8 mouse cellular contexts compared by ENCODE assay signal in the genomic region with DNA sequence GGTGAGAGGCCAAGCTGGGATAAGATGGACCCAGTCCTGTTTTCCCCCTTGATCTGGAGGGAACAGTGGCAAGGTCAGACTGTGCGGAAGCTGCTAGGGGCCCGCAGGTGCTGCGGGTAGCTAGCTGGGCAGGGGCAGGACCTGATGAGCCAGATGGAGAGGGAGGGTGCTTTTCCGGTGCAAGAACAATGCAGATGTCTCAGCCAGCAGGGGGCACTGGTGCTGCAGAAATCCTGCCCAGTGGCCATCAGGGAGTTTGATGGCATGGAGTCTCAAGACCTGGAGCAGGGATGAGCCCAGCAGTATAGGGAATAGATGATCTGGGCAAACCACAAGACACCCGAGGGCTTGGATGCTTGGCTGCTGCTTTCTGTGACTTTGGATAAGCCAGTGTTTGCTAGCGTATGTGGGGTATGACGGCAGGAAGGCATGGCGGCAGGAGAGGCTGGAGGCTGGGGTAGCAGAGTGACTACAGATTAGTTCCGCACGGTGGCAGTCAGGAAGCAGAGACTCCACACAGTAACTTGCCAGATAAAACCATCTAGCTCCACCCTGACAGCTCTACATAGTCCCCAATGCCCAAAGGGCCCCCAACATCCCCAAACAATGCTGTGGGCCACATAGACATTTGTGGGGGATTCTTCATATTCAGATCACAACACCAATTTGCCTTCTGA. TPM values are rescaled to one million over a fixed set of nuclear protein-coding genes. Genes with fewer than 3 reads are reported as not detected.
DNase-seq lines count a peak whose midpoint lies in the region; ATAC-seq and TF ChIP-seq lines count a peak whose summit lies in the region.

No protein-coding gene starts in this region.

- intact Hi-C loops in heart, postnatal 14 days (cut with DNase I) = no loop called here
- intact Hi-C loops in left cerebral cortex, adult 2 months (cut with DNase I) = no loop called here

- peaks cover 2% of the 10 kb centered on the region; the same call in 1 of the 2 replicates for H3K27me3 ChIP-seq in heart, embryonic 11.5 days (ENCODE audit: control insufficient read depth, insufficient read depth, low read length)
- H3K27me3 ChIP-seq in embryonic facial prominence, embryonic 10.5 days (replicated peaks; ENCODE audit: low read depth, poor library complexity, severe bottlenecking) = peaks cover 12% of the 10 kb centered on the region; the same call in 1 of the 2 replicates
- H3K27me3 ChIP-seq in midbrain, embryonic 14.5 days (ENCODE audit: control insufficient read depth, insufficient read depth, low read length) = no peaks in the 10 kb centered on the region

- peak; percentile 72 for TF ChIP-seq CTCF in left cerebral cortex, adult 2 months (IDR thresholded peaks at IDR 0.05)

- no peaks in the 10 kb centered on the region for H3K9me3 ChIP-seq in heart, embryonic 11.5 days (replicated peaks; ENCODE audit: control insufficient read depth, low read length)
- H3K9me3 ChIP-seq in embryonic facial prominence, embryonic 10.5 days = no peaks in the 10 kb centered on the region
- H3K9me3 ChIP-seq in midbrain, embryonic 14.5 days (ENCODE audit: control insufficient read depth, low read length) = no peaks in the 10 kb centered on the region

- no peak overlapping the region for H3K4me3 ChIP-seq in heart, embryonic 11.5 days (ENCODE audit: low read depth, low read length)
- peak overlapping the region; percentile 30; the same call in 1 of the 2 replicates for H3K4me3 ChIP-seq in embryonic facial prominence, embryonic 10.5 days
- no peak overlapping the region for H3K4me3 ChIP-seq in left cerebral cortex, adult 2 months
- no peak overlapping the region for H3K4me3 ChIP-seq in midbrain, embryonic 14.5 days (replicated peaks; ENCODE audit: low read depth, low read length)

- H3K36me3 ChIP-seq in heart, embryonic 11.5 days (ENCODE audit: control insufficient read depth, insufficient read depth, low read length) = no peaks in the 10 kb centered on the region
- no peaks in the 10 kb centered on the region for H3K36me3 ChIP-seq in embryonic facial prominence, embryonic 10.5 days (replicated peaks)
- no peaks in the 10 kb centered on the region for H3K36me3 ChIP-seq in midbrain, embryonic 14.5 days (ENCODE audit: control insufficient read depth, insufficient read depth, low read length)

- H3K9ac ChIP-seq in heart, embryonic 11.5 days (ENCODE audit: low read depth, low read length) = no peak overlapping the region
- no peak overlapping the region for H3K9ac ChIP-seq in midbrain, embryonic 14.5 days (replicated peaks; ENCODE audit: low read length)

- no peak overlapping the region for H3K27ac ChIP-seq in heart, embryonic 11.5 days (ENCODE audit: low read depth, low read length)
- H3K27ac ChIP-seq in embryonic facial prominence, embryonic 10.5 days (replicated peaks) = no peak overlapping the region
- H3K27ac ChIP-seq in left cerebral cortex, adult 2 months = no peak overlapping the region
- no peak overlapping the region for H3K27ac ChIP-seq in midbrain, embryonic 14.5 days (replicated peaks; ENCODE audit: low read depth, low read length)

- WGBS in heart, embryonic 11.5 days (ENCODE audit: insufficient replicate concordance) = 29% methylated on average over 10 of the region's 10 CpGs
- WGBS in embryonic facial prominence, embryonic 10.5 days = 29% methylated on average over 10 of the region's 10 CpGs
- WGBS in midbrain, embryonic 14.5 days = 14% methylated on average over 10 of the region's 10 CpGs

- H3K4me1 ChIP-seq in heart, embryonic 11.5 days (ENCODE audit: control insufficient read depth, insufficient read depth, low read length) = peaks cover 6% of the 10 kb centered on the region; the same call in 1 of the 2 replicates
- H3K4me1 ChIP-seq in embryonic facial prominence, embryonic 10.5 days = peaks cover 23% of the 10 kb centered on the region
- no peaks in the 10 kb centered on the region for H3K4me1 ChIP-seq in midbrain, embryonic 14.5 days (ENCODE audit: control insufficient read depth, insufficient read depth, low read length)

- no peak for ATAC-seq in heart, embryonic 11.5 days (replicated peaks; ENCODE audit: insufficient number of reproducible peaks, low FRiP score, low TSS enrichment)
- peak; percentile 47; the same call in 1 of the 2 replicates for ATAC-seq in midbrain, embryonic 14.5 days (ENCODE audit: low FRiP score, low TSS enrichment)

- DNase-seq in heart, adult 8-10 months (ENCODE audit: low spot score) = peak; percentile 36
- peak; percentile 79 for DNase-seq in adrenal gland, postnatal 10 days
- DNase-seq in embryonic facial prominence, embryonic 10.5 days (ENCODE audit: low spot score) = peak; percentile 75
- DNase-seq in heart, postnatal 14 days = peak; percentile 58 to 69
- peak; percentile 54 to 72 for DNase-seq in left cerebral cortex, adult 2 months (ENCODE audit: extremely low spot score in 1 of 2, low spot score in 2 of 2)
- peak; percentile 84 for DNase-seq in midbrain, embryonic 14.5 days
- peak; percentile 11 for DNase-seq in thymus, postnatal 0 days (ENCODE audit: low spot score)

- H3K4me2 ChIP-seq in heart, embryonic 11.5 days = no peak overlapping the region
- 0 out of 2 replicates have a peak overlapping the region, but pooled peaks have one; percentile 19 for H3K4me2 ChIP-seq in midbrain, embryonic 14.5 days (ENCODE audit: low read length)

RNA-seq across cellular contexts. Expression of gene Edn2, which starts 55.0 kb away (rescaled TPM):
- not detected for total RNA-seq in heart, adult 8-10 months (2022)
- polyA plus RNA-seq in heart, embryonic 11.5 days (2014; fragmentation: Nextera tagmentation; extraction: Ambion mirVana) = 0.30 and 0.87 TPM in 2 replicates
- total RNA-seq in adrenal gland, postnatal 10 days (2021) = not detected
- not detected in 2 replicates for polyA plus RNA-seq in embryonic facial prominence, embryonic 10.5 days (2016; fragmentation: Nextera tagmentation; extraction: Ambion mirVana)
- not detected for total RNA-seq in heart, postnatal 14 days (2021)
- total RNA-seq in left cerebral cortex, adult 2 months (2021) = not detected
- polyA plus RNA-seq in midbrain, embryonic 14.5 days (2014; fragmentation: Nextera tagmentation; extraction: Ambion mirVana) = 0.18 TPM in 1 of 2 replicates, not detected in the other
- polyA plus RNA-seq in thymus, postnatal 0 days (2015; fragmentation: Nextera tagmentation; extraction: Ambion mirVana) = 0.69 and 0.73 TPM in 2 replicates

Comparison
In these comparisons a context has a peak if more than half of its experiments do, and no peak if none do; other contexts are left out.
1. DNase-seq: peak in every context shown above with its lines; median percentile 84 in midbrain, embryonic 14.5 days; 79 in adrenal gland, postnatal 10 days; 75 in embryonic facial prominence, embryonic 10.5 days; 64 in heart, postnatal 14 days; 63 in left cerebral cortex, adult 2 months; 36 in heart, adult 8-10 months; 11 in thymus, postnatal 0 days.